Mouse (Mus musculus): ENCODE data around the gene B4galnt2.

Gene B4galnt2

GRCm38 (mm10) chr11:95826317-95827167 is 88.1 kb downstream of the B4galnt2 start:
- DNase-seq (ENCODE audit: low spot score) = no peak

GRCm38 (mm10) chr11:95825625-95826024 is 89.1 kb downstream of the B4galnt2 start:
- no peak for DNase-seq (ENCODE audit: low spot score)

GRCm38 (mm10) chr11:95824877-95825243 is 89.8 kb downstream of the B4galnt2 start:
- DNase-seq (ENCODE audit: low spot score) = no peak

- DNase-seq (ENCODE audit: low spot score) = peak; percentile 94
Observed at GRCm38 (mm10) chr11:95824071-95824876, 90.4 kb downstream of the B4galnt2 start, which contains the start of gene Phospho1. TSS of gene Phospho1 (plus strand) at chr11:95824499.

- DNase-seq (ENCODE audit: low spot score) = no peak
Observed at GRCm38 (mm10) chr11:95822437-95822836, 92.3 kb downstream of the B4galnt2 start.

- no peak for DNase-seq (ENCODE audit: low spot score)
Observed at GRCm38 (mm10) chr11:95821511-95821910, 93.2 kb downstream of the B4galnt2 start.

GRCm38 (mm10) chr11:95819138-95819537 is 95.6 kb downstream of the B4galnt2 start:
- DNase-seq (ENCODE audit: low spot score) = no peak
